Mouse (Mus musculus) left cerebral cortex, adult 2 months (tissue): ENCODE results near the gene Asic2. TPM values are rescaled to one million over a fixed set of nuclear protein-coding genes. Genes with fewer than 3 reads are reported as not detected.
A peak's percentile ranks its signal among the peaks of the same experiment; 100 is the strongest.

ENCODE experiments used
- DNase-seq, 2 experiments: peaks; one replicate each; pipeline ENCODE4 v3.0.0; 2021 to 2022; ENCODE audit warnings: low spot score in 2 of 2, mixed read lengths in 1 of 2; ENCODE audit errors: extremely low spot score in 1 of 2
- H3K27ac ChIP-seq: fragments of 200-600 bp; 2 replicates; pipeline ENCODE4 v1.8.1; 2022
- H3K4me3 ChIP-seq: fragments of 200-600 bp; 2 replicates; pipeline ENCODE4 v1.8.1; 2022
- CTCF ChIP-seq: fragments of 200-600 bp; IDR thresholded peaks from 2 replicates; pipeline ENCODE4 v1.8.1; 2022; ENCODE audit warnings: antibody characterized with exemption, mild to moderate bottlenecking, moderate library complexity
- intact Hi-C: fragments of 180-260 bp; cut with DNase I; formaldehyde crosslinking; loops from one replicate; pipeline ENCODE4 v1.15.1; 2025
- total RNA-seq, 2 experiments: library from RNA; stranded (reverse); gene quantifications; 2 replicates each; pipeline ENCODE4 v1.2.3; 2021

Asic2 gene
- total RNA-seq, 2 experiments from 2014 or later: 65.7 to 75.2 TPM

DNA sequence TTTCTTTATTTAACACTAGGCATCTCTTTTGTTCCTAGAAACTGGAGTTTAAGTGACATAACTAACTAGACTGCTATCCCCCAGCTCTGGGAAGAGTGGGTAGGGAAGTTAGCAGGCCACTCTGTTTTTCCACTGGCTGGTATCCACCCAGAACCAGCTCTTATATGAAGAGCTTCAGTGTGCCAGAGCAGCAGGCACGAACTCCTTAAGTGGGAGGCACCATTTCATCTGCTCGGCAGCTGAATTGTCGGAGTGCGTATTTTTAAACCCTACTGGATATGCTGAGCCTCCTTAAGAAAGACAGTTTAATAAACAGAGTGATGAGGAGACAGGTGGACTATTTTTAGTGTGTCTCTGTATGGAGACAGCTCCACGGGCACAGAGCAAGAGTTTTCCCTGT, 475.9 kb downstream of the Asic2 start:
- intact Hi-C loops: loop anchor here (5.0 kb wide), 1 partner anchor 340 kb away; no protein-coding TSS in a partner anchor
- no peak for TF ChIP-seq CTCF
- H3K27ac ChIP-seq: peak overlapping the region; percentile 67
- peak; percentile 30 to 34 for DNase-seq
- H3K4me3 ChIP-seq: no peak overlapping the region

DNA sequence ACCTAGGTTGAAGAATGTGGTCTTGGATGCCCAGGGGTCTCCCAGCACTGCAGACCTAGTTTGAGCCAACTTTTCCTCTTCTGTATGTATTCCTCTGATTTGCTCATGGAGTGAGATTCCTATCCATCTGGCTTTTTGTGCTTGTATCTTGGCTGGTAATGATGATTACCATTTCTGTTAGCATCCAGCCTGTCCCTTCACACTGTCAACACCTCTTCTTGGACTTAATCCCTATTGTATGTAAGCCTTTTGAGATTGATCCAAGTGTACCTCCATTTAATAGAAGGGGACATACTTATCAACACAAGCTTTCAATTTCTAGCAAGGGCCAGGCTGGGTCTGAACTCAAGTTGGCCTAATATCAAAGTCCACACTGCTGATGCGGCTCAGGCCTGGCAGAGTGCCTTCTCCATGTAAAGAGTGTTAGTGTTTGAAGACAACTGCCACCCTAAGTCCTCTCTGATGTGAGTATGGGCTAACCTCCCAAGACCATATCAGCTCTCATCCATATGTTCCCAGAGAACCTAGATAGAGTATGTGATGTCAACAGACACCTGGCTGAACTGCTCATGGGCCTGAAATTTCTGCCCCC, 479.0 kb downstream of the Asic2 start:
- intact Hi-C loops: no loop called here
- Histone ChIP-seq H3K4me3 (no peak overlapping the region), H3K27ac (no peak overlapping the region)
- no peak for TF ChIP-seq CTCF
- DNase-seq: no peak

DNA sequence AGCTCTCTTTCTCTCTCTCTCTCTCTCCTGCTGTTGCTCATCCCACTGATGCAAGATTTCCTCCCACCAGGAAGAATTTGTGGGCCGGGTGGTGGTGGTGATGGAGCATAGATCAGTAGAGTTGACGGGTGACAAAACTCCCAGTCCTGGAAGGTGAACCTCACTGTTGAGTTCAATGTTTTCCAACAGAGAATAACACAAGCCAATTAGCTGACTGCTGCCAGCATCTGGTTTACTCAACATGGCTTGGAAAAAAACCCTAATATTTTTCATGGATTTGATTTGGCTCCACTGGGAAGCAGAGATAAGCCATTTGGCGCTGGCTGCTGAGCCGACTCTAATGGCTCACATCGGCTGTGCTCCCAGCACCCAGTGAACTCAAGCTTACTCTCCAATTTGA, 479.6 kb downstream of the Asic2 start:
- Histone ChIP-seq H3K4me3 (no peak overlapping the region), H3K27ac (no peak overlapping the region)
- TF ChIP-seq CTCF: no peak
- DNase-seq: no peak
- intact Hi-C loops: no loop called here

DNA sequence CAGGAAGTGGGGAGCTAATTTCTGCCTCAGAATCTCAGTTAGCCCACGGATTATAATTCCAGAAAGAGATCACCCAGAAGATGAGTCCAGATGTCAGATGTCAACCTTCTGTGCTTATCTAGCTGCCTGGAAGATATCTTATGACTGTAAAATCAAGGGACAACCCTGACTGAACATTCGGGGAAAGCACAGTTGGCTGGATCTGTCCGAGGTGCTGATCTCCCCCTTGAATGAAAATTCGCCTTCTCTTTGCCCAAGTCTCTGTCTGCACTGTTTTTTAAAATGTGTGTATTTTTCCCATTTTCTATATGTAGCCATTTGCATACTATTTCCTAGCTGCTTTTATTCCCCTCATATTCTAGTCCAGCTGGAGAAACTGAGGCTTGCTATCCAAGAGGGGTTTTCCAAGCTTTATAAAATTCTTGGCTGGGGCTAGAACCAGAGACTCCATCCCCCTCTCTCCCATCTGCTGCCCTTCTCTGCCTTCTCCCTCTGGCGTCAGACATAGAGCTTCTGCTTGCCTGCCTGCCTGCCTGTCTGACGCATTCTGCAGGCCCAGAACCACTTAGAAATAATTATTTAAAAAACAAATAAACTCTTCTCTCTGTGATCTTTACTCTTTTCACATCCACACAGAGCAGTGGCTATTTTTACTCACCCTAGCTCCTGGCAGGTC, 481.9 kb downstream of the Asic2 start:
- no peak; the same call in 1 of the 2 replicates for TF ChIP-seq CTCF
- peak in 1 of 2 experiments; percentile 20 for DNase-seq
- intact Hi-C loops: no loop called here
- Histone ChIP-seq H3K4me3 (no peak overlapping the region), H3K27ac (peak overlapping the region; percentile 22; the same call in 1 of the 2 replicates)

DNA sequence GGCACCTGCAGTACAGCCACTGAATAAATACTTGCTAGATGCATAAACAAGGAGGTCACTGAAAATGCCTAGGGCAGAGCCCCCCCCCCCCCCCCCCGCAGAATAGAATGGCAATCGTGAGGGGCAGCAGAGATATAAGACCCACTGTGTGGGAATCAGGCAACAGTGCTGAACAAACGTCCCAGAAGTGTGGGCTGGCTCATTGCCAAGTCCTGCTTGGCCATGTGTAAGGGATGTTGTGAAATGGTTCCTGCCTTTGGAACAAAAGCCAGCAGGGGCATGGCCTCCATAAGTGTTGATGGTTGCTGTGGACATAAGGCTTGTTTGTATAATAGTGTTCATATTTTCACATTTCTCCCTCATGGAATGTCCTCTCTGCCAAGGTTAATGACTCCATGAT, 487.1 kb downstream of the Asic2 start:
- no peak for TF ChIP-seq CTCF
- intact Hi-C loops: no loop called here

DNA sequence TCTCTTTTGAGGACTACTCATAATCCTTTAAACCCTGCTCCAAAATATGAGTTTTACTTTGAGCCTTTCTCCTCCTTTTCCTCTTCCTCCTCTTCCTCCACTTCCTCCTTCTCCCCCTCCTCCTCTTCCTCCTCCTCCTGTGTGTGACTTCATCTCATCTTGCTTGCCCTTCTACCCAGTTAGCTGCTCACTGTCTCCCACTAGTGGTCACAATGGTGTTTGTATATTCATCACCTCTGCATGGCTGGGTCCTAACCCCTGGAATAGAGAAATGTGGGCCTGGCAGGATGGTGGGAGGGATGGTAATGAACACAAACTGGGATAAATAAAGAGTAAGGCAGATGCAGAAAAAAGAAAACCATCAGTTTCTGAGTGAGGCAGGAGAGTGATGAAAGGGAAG, 492.0 kb downstream of the Asic2 start:
- Histone ChIP-seq H3K27ac (no peak overlapping the region), H3K4me3 (no peak overlapping the region)
- intact Hi-C loops: no loop called here
- DNase-seq: no peak
- peak; percentile 45 for TF ChIP-seq CTCF

More for the DNA sequence above, 487.1 kb downstream of the Asic2 start:
- Histone ChIP-seq H3K4me3 (no peak overlapping the region), H3K27ac (no peak overlapping the region)
- no peak for DNase-seq

DNA sequence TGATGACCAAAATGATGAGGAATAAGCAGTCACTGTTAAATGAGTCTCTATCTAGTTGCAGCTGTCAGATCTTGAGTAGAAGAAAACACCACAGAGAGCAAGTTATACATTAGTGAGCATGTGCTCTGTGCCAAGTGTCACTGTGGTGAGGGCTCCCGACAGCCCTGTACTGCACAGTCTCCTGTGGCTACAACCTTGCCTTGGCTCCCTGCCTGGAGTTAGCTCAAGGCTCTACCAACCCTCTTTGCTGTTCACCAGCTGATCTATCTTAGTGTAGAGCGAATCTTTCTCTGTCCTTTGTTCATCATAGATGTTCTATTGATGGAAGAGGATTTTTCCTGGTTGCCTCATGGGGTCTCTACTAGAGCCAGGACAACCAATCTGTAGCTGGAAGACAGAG, 494.1 kb downstream of the Asic2 start:
- no peak for DNase-seq
- Histone ChIP-seq H3K27ac (no peak overlapping the region), H3K4me3 (no peak overlapping the region)
- no peak for TF ChIP-seq CTCF
- intact Hi-C loops: no loop called here

DNA sequence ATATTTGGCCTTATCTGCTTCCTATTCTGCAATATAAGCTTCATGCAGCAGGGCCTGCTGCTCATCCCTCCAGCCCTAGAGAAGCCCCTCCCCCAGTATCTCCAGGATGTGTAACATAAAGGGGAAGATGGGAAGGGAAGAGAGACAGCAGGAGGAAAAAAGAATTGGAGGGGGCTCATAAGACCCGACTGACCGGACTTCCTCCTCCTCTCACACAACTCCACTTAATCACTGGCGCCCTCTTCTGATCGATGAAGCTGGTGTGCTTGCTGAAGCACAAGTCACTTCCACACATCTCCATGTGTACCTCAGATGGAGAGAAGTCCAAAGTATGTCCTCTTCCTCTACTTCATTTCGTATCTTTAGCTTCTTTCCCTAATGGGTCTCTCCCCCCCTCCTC, 506.1 kb downstream of the Asic2 start:
- peak; percentile 56 for TF ChIP-seq CTCF
- peak; percentile 17 to 22 for DNase-seq
- H3K4me3 ChIP-seq: no peak overlapping the region
- intact Hi-C loops: loop anchor here (2.0 kb wide), 1 partner anchor 87 kb away; no protein-coding TSS in a partner anchor
- no peak overlapping the region for H3K27ac ChIP-seq

DNA sequence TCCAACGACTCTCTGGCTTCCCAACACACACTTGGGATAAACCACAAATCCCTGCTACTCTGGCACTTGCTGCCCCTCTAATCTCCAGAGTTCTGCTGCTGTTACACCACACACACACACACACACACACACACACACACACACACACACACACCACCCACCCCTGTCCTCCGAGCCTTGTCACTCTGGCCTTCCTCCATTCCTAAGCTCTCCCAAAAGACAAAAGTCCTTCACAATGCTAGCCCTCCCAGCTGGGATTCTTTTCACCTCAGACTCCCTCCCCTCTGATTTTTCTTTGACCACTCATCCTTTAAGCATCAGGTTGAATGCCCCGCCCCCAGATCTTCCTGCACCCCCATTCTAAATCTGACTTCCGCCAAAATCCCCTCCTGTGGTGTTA, 506.5 kb downstream of the Asic2 start:
- Histone ChIP-seq H3K4me3 (no peak overlapping the region), H3K27ac (no peak overlapping the region)
- intact Hi-C loops: loop anchor here (2.0 kb wide), 1 partner anchor 87 kb away; no protein-coding TSS in a partner anchor
- DNase-seq: no peak
- TF ChIP-seq CTCF: no peak

DNA sequence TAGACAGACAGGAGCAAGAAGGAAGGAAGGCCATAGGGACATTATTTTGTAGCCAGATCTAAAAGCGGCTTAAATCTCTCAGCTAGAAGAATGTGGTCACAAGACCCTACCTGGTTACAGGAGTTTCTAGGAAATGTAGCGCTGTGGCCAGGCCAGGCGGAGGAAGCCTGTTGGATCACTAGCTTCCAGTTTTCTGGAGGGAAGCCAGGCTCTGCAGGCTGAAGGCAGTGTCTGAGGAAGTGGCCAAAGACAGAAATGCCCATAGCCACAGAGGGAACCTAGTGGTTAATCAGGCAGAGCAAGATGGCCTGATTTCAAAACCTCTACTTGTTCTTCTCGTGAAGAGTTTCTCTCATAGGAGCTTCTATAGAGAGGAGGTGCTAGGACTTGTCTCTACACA, 513.3 kb downstream of the Asic2 start:
- no peak for DNase-seq
- TF ChIP-seq CTCF: no peak
- intact Hi-C loops: no loop called here
- H3K4me3 ChIP-seq: no peak overlapping the region
- H3K27ac ChIP-seq: no peak overlapping the region

DNA sequence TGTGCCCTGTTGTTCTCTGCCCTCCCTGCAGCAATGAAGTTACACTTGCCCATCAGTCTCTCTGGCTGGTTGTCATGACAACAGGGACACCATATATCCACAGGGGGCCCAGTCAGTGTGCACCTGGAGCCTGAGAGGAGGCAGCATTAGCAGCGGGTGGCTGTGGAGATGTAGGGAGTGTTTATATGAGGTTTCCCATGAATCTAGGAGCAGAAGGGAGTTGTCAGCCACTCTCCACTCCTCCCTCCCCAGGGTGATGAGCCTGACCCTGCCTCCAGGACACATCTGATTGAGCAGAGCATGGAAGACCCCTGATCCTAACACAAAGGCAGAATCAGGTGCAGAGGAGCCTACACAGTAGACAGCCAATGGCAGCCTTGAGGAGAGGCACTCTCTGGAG, 514.1 kb downstream of the Asic2 start:
- no peak for TF ChIP-seq CTCF
- intact Hi-C loops: no loop called here
- Histone ChIP-seq H3K4me3 (no peak overlapping the region), H3K27ac (no peak overlapping the region)
- no peak for DNase-seq

DNA sequence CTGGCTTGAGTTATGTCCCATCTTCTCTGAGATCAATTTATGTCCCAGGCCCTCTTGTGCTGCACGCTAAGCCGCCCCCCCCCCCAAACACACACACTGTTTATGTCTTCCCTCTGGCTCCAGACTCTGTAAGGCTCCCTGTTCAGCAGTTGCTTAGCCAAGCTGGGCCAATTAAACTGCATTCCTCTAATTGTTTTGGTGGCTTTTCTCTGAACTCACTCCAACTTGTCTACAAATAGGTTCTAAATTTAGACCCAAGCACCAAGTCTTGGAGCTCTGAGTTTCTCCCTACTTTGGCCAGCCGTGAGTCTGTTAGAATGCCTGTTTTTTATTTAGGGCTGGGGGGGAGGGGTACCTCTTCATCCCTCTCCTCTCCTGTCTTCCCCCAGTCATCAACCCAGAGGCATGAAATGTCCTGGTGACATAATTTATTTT, 519.0 kb downstream of the Asic2 start:
- intact Hi-C loops: no loop called here
- no peak for DNase-seq
- TF ChIP-seq CTCF: no peak
- Histone ChIP-seq H3K4me3 (no peak overlapping the region), H3K27ac (no peak overlapping the region)

DNA sequence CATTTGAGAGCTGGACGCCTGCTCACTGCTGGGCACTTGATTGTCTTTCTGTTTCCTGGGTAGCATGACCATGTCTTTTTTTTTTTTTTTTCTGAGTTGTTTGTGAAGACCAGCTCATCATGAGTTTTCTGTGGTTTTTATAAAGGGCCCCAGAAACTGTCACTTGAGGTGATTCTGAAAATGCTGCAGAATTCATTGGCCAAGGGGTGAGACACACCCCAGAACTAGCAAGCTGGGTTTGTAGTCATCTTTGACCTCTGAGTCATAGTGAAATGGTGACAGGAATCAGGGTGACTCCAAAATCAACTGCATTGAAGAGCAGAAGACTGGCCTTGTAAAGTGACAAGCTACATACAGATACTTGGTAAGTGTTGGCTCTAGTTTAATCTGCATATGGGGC, 521.9 kb downstream of the Asic2 start:
- intact Hi-C loops: no loop called here
- TF ChIP-seq CTCF: no peak
- DNase-seq: no peak
- no peak overlapping the region for H3K4me3 ChIP-seq
- no peak overlapping the region for H3K27ac ChIP-seq
